Mouse (Mus musculus) CH12.LX (cell line): ENCODE data around the gene Col6a6. TPM values are rescaled to one million over a fixed set of nuclear protein-coding genes. Genes with fewer than 3 reads are reported as not detected.

Experiments used
- DNase-seq: peaks from one replicate; pipeline ENCODE4 v3.0.0-alpha.2; 2013; ENCODE audit errors: extremely low read depth
- H3K27ac ChIP-seq: 2 replicates; pipeline ENCODE4 v1.5.1; 2012; ENCODE audit warnings: low read depth, mild to moderate bottlenecking, control low read depth, moderate library complexity; ENCODE audit not compliant: insufficient read depth
- H3K27me3 ChIP-seq: replicated peaks from 2 replicates; pipeline ENCODE3; 2012; ENCODE audit warnings: inconsistent platforms
- H3K36me3 ChIP-seq, 2 experiments: replicated peaks in 1 of 2; 2 replicates each; pipeline versions ENCODE3 to v1.6.1; 2012; ENCODE audit warnings: inconsistent platforms in 1 of 2, low read length in 1 of 2, mild to moderate bottlenecking in 1 of 2, mixed read lengths in 1 of 2, moderate library complexity in 1 of 2; ENCODE audit not compliant: control insufficient read depth in 1 of 2, insufficient read depth in 1 of 2
- H3K4me1 ChIP-seq, 2 experiments: 2 replicates each; pipeline ENCODE4 v1.6.1; 2012; ENCODE audit warnings: inconsistent platforms in 1 of 2, moderate library complexity in 1 of 2; ENCODE audit not compliant: insufficient read depth in 2 of 2, control insufficient read depth in 1 of 2
- H3K4me2 ChIP-seq: 2 replicates; pipeline ENCODE4 v1.6.1; 2012; ENCODE audit warnings: low read depth, mild to moderate bottlenecking, control low read depth; ENCODE audit not compliant: poor library complexity, insufficient read depth, severe bottlenecking
- H3K4me3 ChIP-seq, 3 experiments: fragments of 150-350 bp in 1 of 3; sonication (generic) in 1 of 3; replicated peaks in 1 of 3; 2 replicates each; pipeline versions ENCODE3 to v1.5.1; 2011 to 2012; ENCODE audit warnings: low read depth in 2 of 3, low read length in 2 of 3, mild to moderate bottlenecking in 2 of 3, moderate library complexity in 2 of 3, control low read depth in 1 of 3, improper control_type of control experiment in 1 of 3, inconsistent platforms in 1 of 3, mixed read lengths in 1 of 3; ENCODE audit not compliant: poor library complexity in 1 of 3
- H3K79me2 ChIP-seq: replicated peaks from 2 replicates; pipeline ENCODE4 v1.6.1; 2012; ENCODE audit warnings: mild to moderate bottlenecking, moderate library complexity; ENCODE audit not compliant: control insufficient read depth, poor library complexity, insufficient read depth, severe bottlenecking; ENCODE audit errors: extremely low read depth
- H3K9ac ChIP-seq: 2 replicates; pipeline ENCODE4 v1.6.1; 2012; ENCODE audit warnings: low read depth, mild to moderate bottlenecking, control low read depth, moderate library complexity; ENCODE audit not compliant: insufficient read depth
- H3K9me3 ChIP-seq: replicated peaks from 2 replicates; pipeline ENCODE3; 2012; ENCODE audit warnings: low read length, inconsistent platforms, mixed read lengths
- CHD1 ChIP-seq: IDR thresholded peaks from 2 replicates; pipeline ENCODE4 v1.6.1; 2012; ENCODE audit warnings: low read depth, low read length, improper control_type of control experiment, inconsistent platforms
- CHD2 ChIP-seq: IDR thresholded peaks from 2 replicates; pipeline ENCODE4 v1.6.1; 2011; ENCODE audit warnings: low read length, improper control_type of control experiment
- E2F4 ChIP-seq: IDR thresholded peaks from 2 replicates; pipeline ENCODE4 v1.6.1; 2011; ENCODE audit warnings: low read depth, low read length, improper control_type of control experiment; ENCODE audit not compliant: insufficient replicate concordance
- EP300 ChIP-seq: IDR thresholded peaks from 2 replicates; pipeline ENCODE4 v1.6.1; 2011; ENCODE audit warnings: low read length, improper control_type of control experiment
- ETS1 ChIP-seq: conservative IDR thresholded peaks from 2 replicates; pipeline ENCODE4 v1.6.1; 2012; ENCODE audit warnings: low read depth, mild to moderate bottlenecking, inconsistent platforms, low read length, improper control_type of control experiment, moderate library complexity
- HCFC1 ChIP-seq: IDR thresholded peaks from 2 replicates; pipeline ENCODE4 v1.6.1; 2012; ENCODE audit warnings: low read depth, mild to moderate bottlenecking, inconsistent platforms, low read length, improper control_type of control experiment
- IRF4 ChIP-seq: IDR thresholded peaks from 2 replicates; pipeline ENCODE4 v1.6.1; 2014; ENCODE audit warnings: low read depth, mild to moderate bottlenecking, inconsistent platforms, low read length, improper control_type of control experiment
- JUND ChIP-seq: conservative IDR thresholded peaks from 2 replicates; pipeline ENCODE4 v1.6.1; 2011; ENCODE audit warnings: low read depth, low read length, improper control_type of control experiment
- KAT2A ChIP-seq: IDR thresholded peaks from 2 replicates; pipeline ENCODE4 v1.6.1; 2012; ENCODE audit warnings: low read length, improper control_type of control experiment, inconsistent platforms; ENCODE audit not compliant: insufficient replicate concordance
- MAX ChIP-seq: IDR thresholded peaks from 2 replicates; pipeline ENCODE4 v1.6.1; 2011; ENCODE audit warnings: low read length, improper control_type of control experiment
- MAZ ChIP-seq: IDR thresholded peaks from 2 replicates; pipeline ENCODE4 v1.6.1; 2012; ENCODE audit warnings: low read depth, mild to moderate bottlenecking, inconsistent platforms, low read length, improper control_type of control experiment, moderate library complexity
- MXI1 ChIP-seq: IDR thresholded peaks from 2 replicates; pipeline ENCODE4 v1.6.1; 2011; ENCODE audit warnings: mild to moderate bottlenecking, low read depth, low read length, improper control_type of control experiment
- MYC ChIP-seq: IDR thresholded peaks from 2 replicates; pipeline ENCODE4 v1.6.1; 2011; ENCODE audit warnings: low read depth, mild to moderate bottlenecking, improper control_type of control experiment, low read length
- NELFE ChIP-seq: IDR thresholded peaks from 2 replicates; pipeline ENCODE4 v1.6.1; 2011; ENCODE audit warnings: low read depth, low read length, improper control_type of control experiment
- NRF1 ChIP-seq: IDR thresholded peaks from 2 replicates; pipeline ENCODE4 v1.6.1; 2014; ENCODE audit warnings: low read depth, mild to moderate bottlenecking, inconsistent platforms, low read length, improper control_type of control experiment, moderate library complexity
- PAX5 ChIP-seq: IDR thresholded peaks from 2 replicates; pipeline ENCODE4 v1.6.1; 2012; ENCODE audit warnings: low read length, inconsistent platforms, mixed read lengths
- POLR2A ChIP-seq: IDR thresholded peaks from 2 replicates; pipeline ENCODE4 v1.6.1; 2011; ENCODE audit warnings: low read depth, mild to moderate bottlenecking, improper control_type of control experiment, low read length
- POLR2AphosphoS2 ChIP-seq: IDR thresholded peaks from 2 replicates; pipeline ENCODE4 v1.6.1; 2011; ENCODE audit warnings: low read depth, low read length, improper control_type of control experiment
- RAD21 ChIP-seq: IDR thresholded peaks from 2 replicates; pipeline ENCODE4 v1.6.1; 2011; ENCODE audit warnings: low read depth, mild to moderate bottlenecking, low read length, improper control_type of control experiment, moderate library complexity
- RCOR1 ChIP-seq: conservative IDR thresholded peaks from 2 replicates; pipeline ENCODE4 v1.6.1; 2012; ENCODE audit warnings: low read depth, mild to moderate bottlenecking, inconsistent platforms, low read length, improper control_type of control experiment
- SIN3A ChIP-seq: IDR thresholded peaks from 2 replicates; pipeline ENCODE4 v1.6.1; 2012; ENCODE audit warnings: low read length, improper control_type of control experiment, inconsistent platforms
- SMC3 ChIP-seq: IDR thresholded peaks from 2 replicates; pipeline ENCODE4 v1.6.1; 2011; ENCODE audit warnings: low read depth, low read length, improper control_type of control experiment
- TCF12 ChIP-seq: IDR thresholded peaks from 2 replicates; pipeline ENCODE4 v1.6.1; 2014; ENCODE audit warnings: low read depth, mild to moderate bottlenecking, inconsistent platforms, low read length, improper control_type of control experiment
- USF1 ChIP-seq: IDR thresholded peaks from 2 replicates; pipeline ENCODE4 v1.6.1; 2014; ENCODE audit warnings: low read depth, mild to moderate bottlenecking, inconsistent platforms, low read length, improper control_type of control experiment
- USF2 ChIP-seq: conservative IDR thresholded peaks from 2 replicates; pipeline ENCODE4 v1.6.1; 2011; ENCODE audit warnings: low read depth, low read length, improper control_type of control experiment
- ZC3H11A ChIP-seq: IDR thresholded peaks from 2 replicates; pipeline ENCODE4 v1.6.1; 2012; ENCODE audit warnings: low read depth, mild to moderate bottlenecking, inconsistent platforms, low read length, improper control_type of control experiment
- ZKSCAN1 ChIP-seq: IDR thresholded peaks from 2 replicates; pipeline ENCODE4 v1.6.1; 2012; ENCODE audit warnings: low read depth, inconsistent platforms, low read length, improper control_type of control experiment, borderline replicate concordance
- ZMIZ1 ChIP-seq: IDR thresholded peaks from 2 replicates; pipeline ENCODE4 v1.6.1; 2012; ENCODE audit warnings: low read depth, mild to moderate bottlenecking, inconsistent platforms, low read length, improper control_type of control experiment
- dilution Hi-C: fragments of 300-500 bp; cut with MboI; formaldehyde crosslinking; loops from 2 replicates; pipeline ENCODE4 v1.14.3; 2020; ENCODE audit warnings: low sequenced_read_pairs; ENCODE audit not compliant: extremely low pct_unique_long_range_greater_than_20kb, extremely low pct_ligation_motif_present
- in situ Hi-C: fragments of 300-500 bp; cut with MboI; formaldehyde crosslinking; loops from 3 replicates; pipeline ENCODE4 v1.14.3; 2019; ENCODE audit warnings: low sequenced_read_pairs, low pct_ligation_motif_present, low pct_unique_long_range_greater_than_20kb, mixed read lengths
- polyA plus RNA-seq: library from polyadenylated mRNA; unstranded; fragments of >175 nt; gene quantifications from 2 replicates; pipeline ENCODE4 v1.2.1, GENCODE M21; 2012; ENCODE audit warnings: low read depth; ENCODE audit not compliant: insufficient read length
- total RNA-seq, 2 experiments: library from RNA; depleted of rRNA; stranded (reverse); fragments of 300-350 nt in 1 of 2; fragments of >200 nt in 1 of 2; gene quantifications; 2 replicates each; pipeline ENCODE4 v1.2.3; 2012 to 2014

The Col6a6 gene
- total and polyA plus RNA-seq, 3 experiments = not detected

GRCm38 (mm10) chr9:105719367-105719766, 108.6 kb downstream of the Col6a6 start:
- Histone ChIP-seq H3K4me1 (no peaks in the 10 kb centered on the region), H3K79me2 (no peaks in the 10 kb centered on the region), H3K4me2 (no peak overlapping the region), H3K27me3 (peaks cover 43% of the 10 kb centered on the region), H3K4me3 (no peak overlapping the region), H3K27ac (no peak overlapping the region), H3K9ac (no peak overlapping the region), H3K9me3 (no peaks in the 10 kb centered on the region), H3K36me3 (no peaks in the 10 kb centered on the region)
- dilution Hi-C loops = no loop called here
- no peak for TF ChIP-seq ETS1
- no peak for TF ChIP-seq USF1
- TF ChIP-seq MAX = no peak
- no peak for TF ChIP-seq NELFE
- no peak for TF ChIP-seq MAZ
- no peak for TF ChIP-seq HCFC1
- TF ChIP-seq EP300 = no peak
- TF ChIP-seq JUND = no peak
- no peak for TF ChIP-seq POLR2AphosphoS2
- no peak for TF ChIP-seq CHD1
- TF ChIP-seq PAX5 = no peak
- TF ChIP-seq MXI1 = no peak
- no peak for TF ChIP-seq RAD21
- TF ChIP-seq POLR2A = no peak
- TF ChIP-seq E2F4 = no peak
- TF ChIP-seq MYC = no peak
- no peak for TF ChIP-seq USF2
- TF ChIP-seq NRF1 = no peak
- no peak for TF ChIP-seq SIN3A
- no peak for DNase-seq
- in situ Hi-C loops = no loop called here

- no peak for TF ChIP-seq NELFE
- TF ChIP-seq E2F4 = no peak
- TF ChIP-seq ETS1 = no peak
- no peak for TF ChIP-seq RAD21
- TF ChIP-seq TCF12 = no peak
- TF ChIP-seq KAT2A = no peak
- no peak for TF ChIP-seq CHD2
- no peak for TF ChIP-seq IRF4
- TF ChIP-seq USF2 = no peak
- no peak for TF ChIP-seq ZMIZ1
- no peak for TF ChIP-seq SIN3A
- TF ChIP-seq RCOR1 = no peak
- no peak for TF ChIP-seq ZKSCAN1
- no peak for TF ChIP-seq USF1
- no peak for TF ChIP-seq PAX5
- no peak for TF ChIP-seq ZC3H11A
- TF ChIP-seq MAZ = no peak
- TF ChIP-seq MAX = no peak
- no peak for TF ChIP-seq MYC
- no peak for TF ChIP-seq SMC3
- dilution Hi-C loops (no loop called here), in situ Hi-C loops (no loop called here)
- Histone ChIP-seq H3K4me1 (no peaks in the 10 kb centered on the region), H3K79me2 (no peaks in the 10 kb centered on the region), H3K27ac (no peak overlapping the region), H3K4me3 (no peak overlapping the region), H3K9ac (no peak overlapping the region), H3K27me3 (peaks cover 39% of the 10 kb centered on the region), H3K36me3 (no peaks in the 10 kb centered on the region), H3K4me2 (no peak overlapping the region), H3K9me3 (no peaks in the 10 kb centered on the region)
- DNase-seq = no peak
Measured at GRCm38 (mm10) chr9:105712049-105712448, 115.9 kb downstream of the Col6a6 start.
